Comparison of ENCODE assay signal across 15 mouse cellular contexts in genomic region chr15:101588216-101588615, GRCm38 (mm10). TPM values are rescaled to one million over a fixed set of nuclear protein-coding genes. Genes with fewer than 3 reads are reported as not detected.
DNase-seq lines count a peak whose midpoint lies in the region; ATAC-seq and TF ChIP-seq lines count a peak whose summit lies in the region.
"Had no signal": no experiment of that assay in that cellular context is flagged by ENCODE, and none has a peak within 500 bp of the region (broad histone marks: within the 10 kb centered on the region; RNA-seq: fewer than 3 reads in every experiment).

No protein-coding gene starts in this region.

- no peak overlapping the region for H3K4me2 ChIP-seq in liver, postnatal 0 days (ENCODE audit: low read depth, low read length)
- no peak overlapping the region for H3K4me2 ChIP-seq in liver, embryonic 11.5 days
- H3K4me2 ChIP-seq: heart, embryonic 15.5 days; limb, embryonic 12.5 days had no signal

- H3K27ac ChIP-seq in gastrocnemius, adult 2 months: no peak overlapping the region
- H3K27ac ChIP-seq in liver, postnatal 0 days (ENCODE audit: low read depth): no peak overlapping the region
- H3K27ac ChIP-seq in liver, embryonic 11.5 days (ENCODE audit: low read depth, low read length): no peak overlapping the region
- H3K27ac ChIP-seq: heart, embryonic 15.5 days; limb, embryonic 12.5 days had no signal

- TF ChIP-seq CTCF in gastrocnemius, adult 2 months (IDR thresholded peaks at IDR 0.05): peak; percentile 19; the same call in 1 of the 2 replicates
- peak; percentile 37 for TF ChIP-seq CTCF in liver, postnatal 0 days (IDR thresholded peaks at IDR 0.05; ENCODE audit: low read depth)
- TF ChIP-seq CTCF in G1E (IDR thresholded peaks at IDR 0.05; ENCODE audit: low read depth, low read length): 0 out of 2 replicates have a peak, but pooled peaks have one; percentile 3

- TF ChIP-seq EP300 in liver, postnatal 0 days (IDR thresholded peaks at IDR 0.05; ENCODE audit: low read depth): no peak

- H3K9ac ChIP-seq in liver, postnatal 0 days (replicated peaks): no peak overlapping the region
- no peak overlapping the region for H3K9ac ChIP-seq in liver, embryonic 11.5 days (ENCODE audit: low read depth, low read length)
- H3K9ac ChIP-seq: heart, embryonic 15.5 days; limb, embryonic 12.5 days had no signal

- DNase-seq in gastrocnemius, adult 2 months: no peak
- DNase-seq in gastrocnemius, postnatal 25 days: no peak
- no peak for DNase-seq in liver, postnatal 0 days
- DNase-seq in liver, embryonic 11.5 days (ENCODE audit: low spot score): no peak
- DNase-seq in G1E (ENCODE audit: low spot score): no peak
- no peak for DNase-seq in ovary, adult 18-20 months (ENCODE audit: low spot score)
- no peak for DNase-seq in testis, postnatal 14 days (ENCODE audit: low spot score)
- DNase-seq: embryo, embryonic 11 days; gastrocnemius, postnatal 10 days had no signal

- no peaks in the 10 kb centered on the region for H3K4me1 ChIP-seq in liver, postnatal 0 days (ENCODE audit: insufficient read depth)
- H3K4me1 ChIP-seq in liver, embryonic 11.5 days (replicated peaks; ENCODE audit: control insufficient read depth, insufficient read depth, low read length): no peaks in the 10 kb centered on the region
- H3K4me1 ChIP-seq in G1E (ENCODE audit: insufficient read depth, low read depth, low read length): no peaks in the 10 kb centered on the region
- H3K4me1 ChIP-seq: heart, embryonic 15.5 days; limb, embryonic 12.5 days had no signal

- H3K36me3 ChIP-seq in liver, postnatal 0 days (replicated peaks; ENCODE audit: insufficient read depth, low read length): no peaks in the 10 kb centered on the region
- no peaks in the 10 kb centered on the region for H3K36me3 ChIP-seq in liver, embryonic 11.5 days (ENCODE audit: control insufficient read depth, insufficient read depth, low read length)
- no peaks in the 10 kb centered on the region for H3K36me3 ChIP-seq in G1E (replicated peaks)
- H3K36me3 ChIP-seq: heart, embryonic 15.5 days; limb, embryonic 12.5 days had no signal

- ATAC-seq in liver, postnatal 0 days: no peak
- no peak for ATAC-seq in liver, embryonic 11.5 days (replicated peaks; ENCODE audit: low FRiP score)
- no peak for ATAC-seq in G1E (ENCODE audit: extremely low read depth, insufficient number of reproducible peaks, low FRiP score, poor library complexity, severe bottlenecking)
- 0 out of 2 replicates have a peak, but pooled peaks have one; percentile 17 for ATAC-seq in monocyte, adult 5-6 weeks (replicated peaks; ENCODE audit: insufficient number of reproducible peaks, low FRiP score, low TSS enrichment, poor library complexity, severe bottlenecking)
- ATAC-seq: inflammation-experienced regulatory T-cells, adult 6 months had no signal

- H3K27me3 ChIP-seq in liver, postnatal 0 days (ENCODE audit: insufficient read depth, low read length): no peaks in the 10 kb centered on the region; the same call in 1 of the 2 replicates
- no peaks in the 10 kb centered on the region for H3K27me3 ChIP-seq in liver, embryonic 11.5 days (replicated peaks; ENCODE audit: control insufficient read depth, insufficient read depth, low read length)
- no peaks in the 10 kb centered on the region for H3K27me3 ChIP-seq in G1E (ENCODE audit: insufficient read depth, low read length)
- H3K27me3 ChIP-seq: limb, embryonic 12.5 days had no signal

- WGBS in liver, postnatal 0 days (ENCODE audit: insufficient replicate concordance): 66% methylated on average over 10 of the region's 10 CpGs
- WGBS in liver, embryonic 11.5 days: 76% methylated on average over 10 of the region's 10 CpGs

- H3K4me3 ChIP-seq in gastrocnemius, adult 2 months: no peak overlapping the region
- H3K4me3 ChIP-seq in liver, postnatal 0 days (ENCODE audit: low read depth, low read length): no peak overlapping the region
- no peak overlapping the region for H3K4me3 ChIP-seq in liver, embryonic 11.5 days (ENCODE audit: low read depth, low read length)
- no peak overlapping the region for H3K4me3 ChIP-seq in G1E (ENCODE audit: low read depth, low read length)
- H3K4me3 ChIP-seq: heart, embryonic 15.5 days; limb, embryonic 12.5 days; myocyte had no signal

- no peaks in the 10 kb centered on the region for H3K9me3 ChIP-seq in liver, postnatal 0 days (ENCODE audit: low read length)
- no peaks in the 10 kb centered on the region for H3K9me3 ChIP-seq in liver, embryonic 11.5 days (ENCODE audit: control insufficient read depth, low read length)
- H3K9me3 ChIP-seq in G1E (replicated peaks): peaks cover 21% of the 10 kb centered on the region
- H3K9me3 ChIP-seq: heart, embryonic 15.5 days; limb, embryonic 12.5 days had no signal

- intact Hi-C loops in gastrocnemius, adult 2 months (cut with DNase I): no loop called here

RNA-seq across cellular contexts. Expression of gene Krt75, which starts 14.5 kb away (rescaled TPM):
- total RNA-seq in gastrocnemius, adult 2 months (2021): not detected
- total RNA-seq in gastrocnemius, postnatal 25 days (2021): not detected
- polyA plus RNA-seq in liver, postnatal 0 days (2015; fragmentation: Nextera tagmentation; extraction: Ambion mirVana): not detected in 2 replicates
- not detected in 2 replicates for polyA plus RNA-seq in liver, embryonic 11.5 days (2014; fragmentation: Nextera tagmentation; extraction: Ambion mirVana)
- total RNA-seq in G1E (2014; fragmentation: Nextera tagmentation): not detected in 2 replicates
- total RNA-seq in G1E (2017): 0.05 TPM in 1 of 2 replicates, not detected in the other
- polyA plus RNA-seq in G1E (2012): not detected in 2 replicates
- total RNA-seq in monocyte, adult 5-6 weeks (2017): not detected in 3 replicates
- total RNA-seq: gastrocnemius, postnatal 10 days had no signal
- polyA plus RNA-seq: myocyte had no signal

RNA-seq across cellular contexts. Expression of gene Krt90, which starts 25.5 kb away (rescaled TPM):
- total RNA-seq in gastrocnemius, adult 2 months (2021): not detected
- total RNA-seq in gastrocnemius, postnatal 25 days (2021): not detected
- not detected in 2 replicates for polyA plus RNA-seq in liver, postnatal 0 days (2015; fragmentation: Nextera tagmentation; extraction: Ambion mirVana)
- polyA plus RNA-seq in liver, embryonic 11.5 days (2014; fragmentation: Nextera tagmentation; extraction: Ambion mirVana): 0.06 and 0.08 TPM in 2 replicates
- total RNA-seq in G1E (2014; fragmentation: Nextera tagmentation): not detected in 2 replicates
- not detected in 2 replicates for total RNA-seq in G1E (2017)
- not detected in 2 replicates for polyA plus RNA-seq in G1E (2012)
- not detected in 3 replicates for total RNA-seq in monocyte, adult 5-6 weeks (2017)
- total RNA-seq: gastrocnemius, postnatal 10 days had no signal
- polyA plus RNA-seq: heart, embryonic 15.5 days; inflammation-experienced regulatory T-cells, adult 6 months; myocyte had no signal

RNA-seq across cellular contexts. Expression of gene Krt82, which starts 37.7 kb away (rescaled TPM):
- not detected for total RNA-seq in gastrocnemius, adult 2 months (2021)
- total RNA-seq in gastrocnemius, postnatal 25 days (2021): not detected
- not detected in 2 replicates for polyA plus RNA-seq in liver, postnatal 0 days (2015; fragmentation: Nextera tagmentation; extraction: Ambion mirVana)
- not detected in 2 replicates for polyA plus RNA-seq in liver, embryonic 11.5 days (2014; fragmentation: Nextera tagmentation; extraction: Ambion mirVana)
- total RNA-seq in G1E (2014; fragmentation: Nextera tagmentation) (not detected in 2 replicates), G1E (2017) (not detected in 2 replicates)
- not detected in 2 replicates for polyA plus RNA-seq in G1E (2012)
- total RNA-seq in monocyte, adult 5-6 weeks (2017): not detected in 3 replicates
- total RNA-seq: gastrocnemius, postnatal 10 days; layer of hippocampus, postnatal 10 days had no signal
- polyA plus RNA-seq: heart, embryonic 15.5 days; inflammation-experienced regulatory T-cells, adult 6 months; limb, embryonic 12.5 days; myocyte had no signal

RNA-seq across cellular contexts. Expression of gene Gm5414, which starts 39.8 kb away (rescaled TPM):
- total RNA-seq in gastrocnemius, adult 2 months (2021): not detected
- not detected for total RNA-seq in gastrocnemius, postnatal 25 days (2021)
- not detected in 2 replicates for polyA plus RNA-seq in liver, postnatal 0 days (2015; fragmentation: Nextera tagmentation; extraction: Ambion mirVana)
- not detected in 2 replicates for polyA plus RNA-seq in liver, embryonic 11.5 days (2014; fragmentation: Nextera tagmentation; extraction: Ambion mirVana)
- total RNA-seq in G1E (2014; fragmentation: Nextera tagmentation): not detected in 2 replicates
- total RNA-seq in G1E (2017): not detected in 2 replicates
- not detected in 2 replicates for polyA plus RNA-seq in G1E (2012)
- total RNA-seq in monocyte, adult 5-6 weeks (2017): not detected in 3 replicates
- total RNA-seq: gastrocnemius, postnatal 10 days; layer of hippocampus, postnatal 10 days had no signal
- polyA plus RNA-seq: heart, embryonic 15.5 days; inflammation-experienced regulatory T-cells, adult 6 months; limb, embryonic 12.5 days; myocyte had no signal

RNA-seq across cellular contexts. Expression of gene Krt84, which starts 55.6 kb away (rescaled TPM):
- total RNA-seq in gastrocnemius, adult 2 months (2021): not detected
- not detected for total RNA-seq in gastrocnemius, postnatal 25 days (2021)
- polyA plus RNA-seq in liver, postnatal 0 days (2015; fragmentation: Nextera tagmentation; extraction: Ambion mirVana): not detected in 2 replicates
- not detected in 2 replicates for polyA plus RNA-seq in liver, embryonic 11.5 days (2014; fragmentation: Nextera tagmentation; extraction: Ambion mirVana)
- total RNA-seq in G1E (2014; fragmentation: Nextera tagmentation) (not detected in 2 replicates), G1E (2017) (0.05 TPM in 1 of 2 replicates, not detected in the other)
- not detected in 2 replicates for polyA plus RNA-seq in G1E (2012)
- not detected in 3 replicates for total RNA-seq in monocyte, adult 5-6 weeks (2017)
- total RNA-seq: gastrocnemius, postnatal 10 days; layer of hippocampus, postnatal 10 days had no signal
- polyA plus RNA-seq: heart, embryonic 15.5 days; inflammation-experienced regulatory T-cells, adult 6 months; limb, embryonic 12.5 days; myocyte had no signal
